Mouse (Mus musculus) CD4-positive, CD25-positive, alpha-beta regulatory T cell, adult 4 months (primary cell): Measurements from ENCODE around the gene Glo1. TPM values are rescaled to one million over a fixed set of nuclear protein-coding genes. Genes with fewer than 3 reads are reported as not detected.

Experiments used
- ATAC-seq: one replicate; pipeline ENCODE4 v1.8.0; 2017
- polyA plus RNA-seq, 2 experiments: library from polyadenylated mRNA; unstranded; fragments of 100-300 nt; shearing (Covaris generic); gene quantifications; one replicate each; pipeline ENCODE4 v1.2.1; 2017

The Glo1 gene
- polyA plus RNA-seq, 2 experiments from 2014 or later, result 131 to 137 TPM

GRCm38 (mm10) chr17:30612075-30612859 lies 14.4 kb downstream of the Glo1 start:
- ATAC-seq, result peak; percentile 100

GRCm38 (mm10) chr17:30611221-30612074 lies 15.2 kb downstream of the Glo1 start:
- ATAC-seq, result no peak

GRCm38 (mm10) chr17:30610739-30611138 lies 15.9 kb downstream of the Glo1 start:
- ATAC-seq, result no peak

GRCm38 (mm10) chr17:30609980-30610307 lies 16.7 kb downstream of the Glo1 start:
- no peak for ATAC-seq

- no peak for ATAC-seq
These were observed 17.2 kb downstream of the Glo1 start for GRCm38 (mm10) chr17:30609305-30609979.

GRCm38 (mm10) chr17:30607909-30608495 lies 18.7 kb downstream of the Glo1 start:
- ATAC-seq, result no peak

GRCm38 (mm10) chr17:30607330-30607729 lies 19.3 kb downstream of the Glo1 start:
- no peak for ATAC-seq

GRCm38 (mm10) chr17:30606634-30607081 lies 20.0 kb downstream of the Glo1 start:
- no peak for ATAC-seq

- no peak for ATAC-seq
These were observed 20.5 kb downstream of the Glo1 start for GRCm38 (mm10) chr17:30606206-30606605.

GRCm38 (mm10) chr17:30605001-30605400 lies 21.7 kb downstream of the Glo1 start:
- ATAC-seq, result no peak

GRCm38 (mm10) chr17:30604296-30604695 lies 22.4 kb downstream of the Glo1 start:
- ATAC-seq, result no peak

GRCm38 (mm10) chr17:30602175-30602574 lies 24.5 kb downstream of the Glo1 start:
- ATAC-seq, result no peak

- ATAC-seq, result no peak
These were observed 28.4 kb downstream of the Glo1 start for GRCm38 (mm10) chr17:30598300-30598699.

- no peak for ATAC-seq
These were observed 28.9 kb downstream of the Glo1 start for GRCm38 (mm10) chr17:30597786-30598185.

- ATAC-seq, result no peak
These were observed 31.8 kb downstream of the Glo1 start for GRCm38 (mm10) chr17:30594846-30595245.

- ATAC-seq, result no peak
These were observed 32.3 kb downstream of the Glo1 start for GRCm38 (mm10) chr17:30594407-30594806.

- peak; percentile 47 for ATAC-seq
These were observed 36.1 kb downstream of the Glo1 start for GRCm38 (mm10) chr17:30590417-30591198.

GRCm38 (mm10) chr17:30583258-30584001 lies 43.2 kb downstream of the Glo1 start:
- ATAC-seq, result no peak

GRCm38 (mm10) chr17:30582313-30582712 lies 44.4 kb downstream of the Glo1 start:
- no peak for ATAC-seq

- no peak for ATAC-seq
These were observed 45.5 kb downstream of the Glo1 start for GRCm38 (mm10) chr17:30581201-30581600.

- no peak for ATAC-seq
These were observed 45.9 kb downstream of the Glo1 start for GRCm38 (mm10) chr17:30580781-30581180.
